Mouse (Mus musculus) thymus, adult 2 months (tissue): Measurements from ENCODE around the gene Map3k9. TPM values are rescaled to one million over a fixed set of nuclear protein-coding genes. Genes with fewer than 3 reads are reported as not detected.
A peak's percentile ranks its signal among the peaks of the same experiment; 100 is the strongest.

Experiments
- DNase-seq: peaks from one replicate; pipeline ENCODE4 v3.0.0; 2021
- H3K27ac ChIP-seq: fragments of 200-500 bp; 2 replicates; pipeline ENCODE4 v1.5.1; 2012; ENCODE audit warnings: low read length, control low read depth; ENCODE audit not compliant: control insufficient read depth, insufficient read depth
- H3K27me3 ChIP-seq: fragments of 200-500 bp; 2 replicates; pipeline ENCODE4 v1.6.1; 2012; ENCODE audit warnings: mild to moderate bottlenecking, low read length, moderate library complexity, mixed read lengths; ENCODE audit not compliant: control insufficient read depth, insufficient read depth
- H3K36me3 ChIP-seq: fragments of 200-500 bp; 2 replicates; pipeline ENCODE4 v1.6.1; 2012; ENCODE audit warnings: mild to moderate bottlenecking, low read length, moderate library complexity; ENCODE audit not compliant: control insufficient read depth, insufficient read depth
- H3K4me1 ChIP-seq: fragments of 200-500 bp; replicated peaks from 2 replicates; pipeline ENCODE4 v1.6.1; 2012; ENCODE audit warnings: low read length; ENCODE audit not compliant: control insufficient read depth, insufficient read depth
- H3K4me3 ChIP-seq: fragments of 200-500 bp; 2 replicates; pipeline ENCODE4 v1.5.1; 2012; ENCODE audit warnings: mild to moderate bottlenecking, low read length, control low read depth, moderate library complexity; ENCODE audit not compliant: control insufficient read depth, insufficient read depth
- CTCF ChIP-seq: fragments of 200-500 bp; IDR thresholded peaks from 2 replicates; pipeline ENCODE4 v1.5.1; 2012; ENCODE audit warnings: mild to moderate bottlenecking, control low read depth, low read length, moderate library complexity, borderline replicate concordance; ENCODE audit not compliant: control insufficient read depth, poor library complexity, insufficient read depth; ENCODE audit errors: extremely low read depth
- POLR2A ChIP-seq: fragments of 200-500 bp; IDR thresholded peaks from 2 replicates; pipeline ENCODE4 v1.6.1; 2012; ENCODE audit warnings: mild to moderate bottlenecking, low read length, control low read depth, moderate library complexity; ENCODE audit not compliant: control insufficient read depth, poor library complexity, insufficient read depth; ENCODE audit errors: extremely low read depth
- WGBS: fragments of 180-500 bp; shearing (Covaris S2); methylation state at CpG from one replicate; pipeline ENCODE4 v1.1.7; 2018; 5-methylcytosine and 5-hydroxymethylcytosine counted together
- polyA plus RNA-seq: library from polyadenylated mRNA; depleted of rRNA; stranded (reverse); fragments of >200 nt; gene quantifications from 2 replicates; pipeline ENCODE4 v1.2.3, GENCODE M21; 2012

Map3k9 gene
- polyA plus RNA-seq, 1 experiment: 1.1 TPM

DNA sequence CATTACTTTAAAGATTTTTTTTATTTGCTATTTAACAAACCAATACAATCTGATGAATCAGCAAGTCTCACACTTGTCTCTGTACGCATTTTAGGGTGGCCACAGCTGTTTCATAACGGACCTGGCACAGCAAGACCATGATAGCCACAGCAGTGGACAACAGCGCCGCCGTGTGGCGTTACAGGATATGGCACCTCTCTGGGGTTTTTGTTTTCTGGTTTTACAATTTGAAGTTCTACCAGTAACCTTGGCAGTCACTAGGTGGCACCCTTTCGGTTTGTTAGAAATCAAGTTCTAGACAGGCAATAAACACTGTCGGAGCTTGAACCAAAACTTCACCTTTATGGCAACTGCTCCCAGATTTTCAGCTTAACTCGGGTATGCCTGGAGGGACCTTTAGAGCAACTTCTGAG is 7.7 kb upstream of the Map3k9 start:
- Histone ChIP-seq H3K4me1 (peaks cover 23% of the 10 kb centered on the region), H3K4me3 (no peak overlapping the region), H3K27me3 (no peaks in the 10 kb centered on the region), H3K27ac (no peak overlapping the region), H3K36me3 (no peaks in the 10 kb centered on the region)
- under 1% methylated on average over 9 of the region's 9 CpGs for WGBS
- no peak for TF ChIP-seq POLR2A
- TF ChIP-seq CTCF: peak; percentile 96
- DNase-seq: peak; percentile 86

DNA sequence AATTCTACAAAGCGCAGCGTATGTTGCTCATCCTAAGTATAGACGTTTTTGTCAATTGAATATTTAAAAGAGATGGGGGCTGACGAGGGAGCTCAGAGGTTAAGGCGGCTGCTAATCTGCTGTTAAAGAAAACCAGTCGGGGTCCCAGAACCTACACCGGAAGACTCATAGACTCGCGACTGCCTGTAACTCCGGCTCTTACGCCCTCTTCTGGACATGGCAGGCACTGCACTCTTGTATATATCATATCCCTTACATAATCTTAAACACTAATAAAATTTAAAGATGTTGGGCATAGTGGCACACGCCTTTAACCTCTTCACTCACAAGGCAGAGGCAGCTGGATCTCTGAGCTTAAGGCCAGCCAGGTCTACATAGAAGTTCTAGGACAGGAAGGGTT is 6.3 kb upstream of the Map3k9 start:
- DNase-seq: no peak
- H3K27ac ChIP-seq: no peak overlapping the region
- no peaks in the 10 kb centered on the region for H3K36me3 ChIP-seq
- 68% methylated on average over 12 of the region's 12 CpGs for WGBS
- no peak for TF ChIP-seq POLR2A
- 0 out of 2 replicates have a peak, but pooled peaks have one; percentile 22 for TF ChIP-seq CTCF
- no peak overlapping the region for H3K4me3 ChIP-seq
- H3K27me3 ChIP-seq: no peaks in the 10 kb centered on the region
- H3K4me1 ChIP-seq: peaks cover 10% of the 10 kb centered on the region

DNA sequence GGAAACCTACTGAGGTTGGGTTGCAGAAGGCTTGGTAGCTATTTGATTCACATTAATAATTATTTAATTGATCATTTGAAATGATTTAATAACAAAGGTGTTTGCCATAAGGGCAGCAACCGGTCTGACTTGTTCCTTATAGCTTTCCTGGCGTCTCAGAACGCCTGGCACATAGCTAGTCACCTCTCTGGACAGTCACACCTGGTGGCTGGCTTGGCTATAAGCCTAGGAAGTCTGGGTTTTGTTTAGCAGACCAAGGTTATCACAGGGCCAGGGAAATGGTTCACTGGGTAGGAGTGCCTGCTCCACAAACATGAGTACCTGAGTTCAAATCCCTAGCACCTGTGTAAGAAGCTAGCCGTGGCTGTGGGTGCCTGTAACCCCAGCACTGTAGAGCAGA is 2.3 kb upstream of the Map3k9 start:
- Histone ChIP-seq H3K27me3 (peaks cover 12% of the 10 kb centered on the region), H3K36me3 (no peaks in the 10 kb centered on the region), H3K4me1 (peaks cover 7% of the 10 kb centered on the region), H3K4me3 (no peak overlapping the region), H3K27ac (no peak overlapping the region)
- TF ChIP-seq POLR2A: no peak
- no peak for TF ChIP-seq CTCF
- WGBS: 83% methylated on average over 4 of the region's 4 CpGs
- DNase-seq: no peak

- DNase-seq: no peak
- H3K36me3 ChIP-seq: no peaks in the 10 kb centered on the region
- 98% methylated on average over 6 of the region's 6 CpGs for WGBS
- H3K4me3 ChIP-seq: no peak overlapping the region
- peaks cover 7% of the 10 kb centered on the region for H3K4me1 ChIP-seq
- TF ChIP-seq CTCF: no peak
- no peak for TF ChIP-seq POLR2A
- H3K27ac ChIP-seq: no peak overlapping the region
- H3K27me3 ChIP-seq: peaks cover 13% of the 10 kb centered on the region
These were observed 1.6 kb upstream of the Map3k9 start for GRCm38 (mm10) chr12:81782606-81783005.

GRCm38 (mm10) chr12:81780271-81781093 is 493 bp downstream of the Map3k9 start:
- Histone ChIP-seq H3K4me1 (peaks cover 7% of the 10 kb centered on the region), H3K27ac (no peak overlapping the region), H3K27me3 (peaks cover 13% of the 10 kb centered on the region), H3K36me3 (no peaks in the 10 kb centered on the region), H3K4me3 (peak overlapping the region; percentile 46)
- TF ChIP-seq POLR2A: no peak
- no peak for TF ChIP-seq CTCF
- WGBS: 2% methylated on average over 90 of the region's 91 CpGs
- peak; percentile 21 for DNase-seq

GRCm38 (mm10) chr12:81779831-81780230 is 1.1 kb downstream of the Map3k9 start:
- H3K27me3 ChIP-seq: peaks cover 13% of the 10 kb centered on the region
- WGBS: 10% methylated on average over 12 of the region's 12 CpGs
- no peak overlapping the region for H3K27ac ChIP-seq
- H3K4me3 ChIP-seq: no peak overlapping the region
- peak; percentile 26 for DNase-seq
- no peak for TF ChIP-seq POLR2A
- TF ChIP-seq CTCF: no peak
- no peaks in the 10 kb centered on the region for H3K36me3 ChIP-seq
- peaks cover 7% of the 10 kb centered on the region for H3K4me1 ChIP-seq
